Mouse (Mus musculus): ENCODE measurements at regions not wholly inside any gene's neighbourhood (a gene's known extent, or its start where the extent isn't known, plus 50 kb on each side); places are given as distances from the start of the nearest gene placed in this dataset.

DNA sequence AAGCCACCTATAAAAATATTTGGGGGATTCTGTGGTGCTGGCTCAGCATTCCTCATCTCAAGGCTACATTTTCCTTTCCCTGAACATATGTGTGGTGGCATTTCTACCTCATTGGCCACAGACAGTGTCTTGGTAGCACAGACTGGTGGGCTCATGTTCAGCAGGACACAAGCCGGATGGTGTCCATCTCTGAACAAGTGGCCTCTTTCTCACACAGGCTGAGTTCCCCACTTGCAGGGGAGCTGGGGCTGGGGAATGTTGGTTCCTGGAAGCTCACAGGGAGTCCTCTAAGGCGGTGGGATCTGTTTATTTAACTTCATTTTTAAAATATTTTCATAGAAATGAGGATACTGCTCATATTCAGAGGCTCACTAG is 78.7 kb upstream of the Lifr start:
- no peak for TF ChIP-seq CTCF (IDR thresholded peaks at IDR 0.05)
- TF ChIP-seq POLR2A (IDR thresholded peaks at IDR 0.05; ENCODE audit: insufficient read depth, low read depth, low read length) = no peak
- TF ChIP-seq EP300 (IDR thresholded peaks at IDR 0.05; ENCODE audit: insufficient read depth, low read depth, low read length) = no peak

All from heart, adult 2 months (tissue).